Mouse (Mus musculus): ENCODE data around the gene Ccdc9b. TPM values are rescaled to one million over a fixed set of nuclear protein-coding genes. Genes with fewer than 3 reads are reported as not detected.

The Ccdc9b gene
- polyA plus RNA-seq, 1 experiment from 2014 or later: 2.4 TPM

- Histone ChIP-seq H3K9ac (no peak overlapping the region), H3K4me3 (no peak overlapping the region), H3K9me3 (replicated peaks) (no peaks in the 10 kb centered on the region), H3K36me3 (no peaks in the 10 kb centered on the region), H3K27ac (no peak overlapping the region), H3K4me2 (no peak overlapping the region), H3K4me1 (replicated peaks) (peaks cover 33% of the 10 kb centered on the region), H3K27me3 (peaks cover 16% of the 10 kb centered on the region; the same call in 1 of the 2 replicates)
- ATAC-seq (replicated peaks; ENCODE audit: insufficient number of reproducible peaks, insufficient read depth, low FRiP score, low read depth): no peak; the same call in 1 of the 2 replicates
- 32% methylated on average over 8 of the region's 8 CpGs for WGBS
These were observed 32.4 kb downstream of the Ccdc9b start for GRCm38 (mm10) chr2:118729816-118730621.

GRCm38 (mm10) chr2:118729194-118729593 is 33.3 kb downstream of the Ccdc9b start:
- Histone ChIP-seq H3K4me2 (no peak overlapping the region), H3K27ac (peak overlapping the region; percentile 21), H3K36me3 (no peaks in the 10 kb centered on the region), H3K4me1 (replicated peaks) (peaks cover 33% of the 10 kb centered on the region), H3K27me3 (peaks cover 15% of the 10 kb centered on the region; the same call in 1 of the 2 replicates), H3K4me3 (no peak overlapping the region), H3K9ac (no peak overlapping the region), H3K9me3 (replicated peaks) (no peaks in the 10 kb centered on the region)
- peak; percentile 19; the same call in 1 of the 2 replicates for ATAC-seq (replicated peaks; ENCODE audit: insufficient number of reproducible peaks, insufficient read depth, low FRiP score, low read depth)
- 27% methylated on average over 4 of the region's 4 CpGs for WGBS

- Histone ChIP-seq H3K27me3 (0 out of 2 replicates have a peak, but pooled peaks cover 8% of the 10 kb centered on the region), H3K4me1 (replicated peaks) (peaks cover 37% of the 10 kb centered on the region), H3K9me3 (replicated peaks) (no peaks in the 10 kb centered on the region), H3K4me3 (peak within 1 kb of the TSS; percentile 2; the same call in 1 of the 2 replicates), H3K9ac (peak within 1 kb of the TSS; percentile 37; the same call in 1 of the 2 replicates), H3K27ac (peak within 1 kb of the TSS; percentile 21), H3K4me2 (peak within 1 kb of the TSS; percentile 21), H3K36me3 (no peaks in the 10 kb centered on the region)
- 18% methylated on average over 7 of the region's 7 CpGs for whole genome bisulfite sequencing
- ATAC-seq (replicated peaks; ENCODE audit: insufficient number of reproducible peaks, insufficient read depth, low FRiP score, low read depth): peak; percentile 8; the same call in 1 of the 2 replicates
These were observed 34.1 kb downstream of the Ccdc9b start, which contains the start of gene Plcb2 for GRCm38 (mm10) chr2:118728337-118728736. Plcb2 (minus strand) TSS chr2:118728438.

GRCm38 (mm10) chr2:118727911-118728310 is 34.5 kb downstream of the Ccdc9b start:
- no peak for ATAC-seq (replicated peaks; ENCODE audit: insufficient number of reproducible peaks, insufficient read depth, low FRiP score, low read depth)
- H3K36me3 ChIP-seq: no peaks in the 10 kb centered on the region
- H3K27ac ChIP-seq: no peak overlapping the region; the same call in 1 of the 2 replicates
- 0 out of 2 replicates have a peak, but pooled peaks cover 8% of the 10 kb centered on the region for H3K27me3 ChIP-seq
- peak overlapping the region; percentile 2; the same call in 1 of the 2 replicates for H3K4me3 ChIP-seq
- H3K4me1 ChIP-seq (replicated peaks): peaks cover 41% of the 10 kb centered on the region
- no peaks in the 10 kb centered on the region for H3K9me3 ChIP-seq (replicated peaks)
- H3K4me2 ChIP-seq: peak overlapping the region; percentile 21
- 32% methylated on average over 9 of the region's 9 CpGs for WGBS
- 0 out of 2 replicates have a peak overlapping the region, but pooled peaks have one; percentile 37 for H3K9ac ChIP-seq

GRCm38 (mm10) chr2:118726873-118727272 is 35.6 kb downstream of the Ccdc9b start:
- Histone ChIP-seq H3K9ac (no peak overlapping the region), H3K4me3 (no peak overlapping the region), H3K27me3 (0 out of 2 replicates have a peak, but pooled peaks cover under 1% of the 10 kb centered on the region), H3K4me1 (replicated peaks) (peaks cover 44% of the 10 kb centered on the region), H3K4me2 (no peak overlapping the region), H3K36me3 (no peaks in the 10 kb centered on the region), H3K27ac (no peak overlapping the region), H3K9me3 (replicated peaks) (no peaks in the 10 kb centered on the region)
- ATAC-seq (replicated peaks; ENCODE audit: insufficient number of reproducible peaks, insufficient read depth, low FRiP score, low read depth): no peak
- WGBS: 85% methylated on average over 2 of the region's 2 CpGs

GRCm38 (mm10) chr2:118725511-118725910 is 37.0 kb downstream of the Ccdc9b start:
- no peak for ATAC-seq (replicated peaks; ENCODE audit: insufficient number of reproducible peaks, insufficient read depth, low FRiP score, low read depth)
- no peaks in the 10 kb centered on the region for H3K9me3 ChIP-seq (replicated peaks)
- H3K4me3 ChIP-seq: no peak overlapping the region
- H3K36me3 ChIP-seq: no peaks in the 10 kb centered on the region
- H3K9ac ChIP-seq: no peak overlapping the region
- no peak overlapping the region for H3K27ac ChIP-seq
- WGBS: 84% methylated on average over 4 of the region's 4 CpGs
- H3K4me2 ChIP-seq: no peak overlapping the region
- H3K27me3 ChIP-seq: 0 out of 2 replicates have a peak, but pooled peaks cover 4% of the 10 kb centered on the region
- H3K4me1 ChIP-seq (replicated peaks): peaks cover 42% of the 10 kb centered on the region

GRCm38 (mm10) chr2:118723693-118724486 is 38.6 kb downstream of the Ccdc9b start:
- Histone ChIP-seq H3K27me3 (0 out of 2 replicates have a peak, but pooled peaks cover 4% of the 10 kb centered on the region), H3K4me3 (no peak overlapping the region), H3K4me2 (no peak overlapping the region), H3K4me1 (replicated peaks) (peaks cover 26% of the 10 kb centered on the region), H3K36me3 (no peaks in the 10 kb centered on the region), H3K9ac (no peak overlapping the region), H3K27ac (no peak overlapping the region), H3K9me3 (replicated peaks) (no peaks in the 10 kb centered on the region)
- no peak for ATAC-seq (replicated peaks; ENCODE audit: insufficient number of reproducible peaks, insufficient read depth, low FRiP score, low read depth)
- 74% methylated on average over 15 of the region's 15 CpGs for whole genome bisulfite sequencing

GRCm38 (mm10) chr2:118716677-118717076 is 45.8 kb downstream of the Ccdc9b start:
- H3K4me2 ChIP-seq: peak overlapping the region; percentile 6; the same call in 1 of the 2 replicates
- no peaks in the 10 kb centered on the region for H3K9me3 ChIP-seq (replicated peaks)
- H3K27me3 ChIP-seq: peaks cover 13% of the 10 kb centered on the region
- peak overlapping the region; percentile 96 for H3K27ac ChIP-seq
- no peaks in the 10 kb centered on the region for H3K36me3 ChIP-seq
- H3K9ac ChIP-seq: 0 out of 2 replicates have a peak overlapping the region, but pooled peaks have one; percentile 20
- H3K4me1 ChIP-seq (replicated peaks): peaks cover 39% of the 10 kb centered on the region
- peak; percentile 93 for ATAC-seq (replicated peaks; ENCODE audit: insufficient number of reproducible peaks, insufficient read depth, low FRiP score, low read depth)
- 31% methylated on average over 5 of the region's 5 CpGs for WGBS
- H3K4me3 ChIP-seq: no peak overlapping the region

GRCm38 (mm10) chr2:118714230-118714629 is 48.2 kb downstream of the Ccdc9b start:
- Histone ChIP-seq H3K4me2 (no peak overlapping the region), H3K4me3 (no peak overlapping the region), H3K27ac (no peak overlapping the region), H3K9ac (no peak overlapping the region), H3K4me1 (replicated peaks) (peaks cover 62% of the 10 kb centered on the region), H3K9me3 (replicated peaks) (no peaks in the 10 kb centered on the region), H3K36me3 (no peaks in the 10 kb centered on the region), H3K27me3 (peaks cover 24% of the 10 kb centered on the region)
- WGBS: 55% methylated on average over 4 of the region's 4 CpGs
- no peak for ATAC-seq (replicated peaks; ENCODE audit: insufficient number of reproducible peaks, insufficient read depth, low FRiP score, low read depth)

- H3K4me1 ChIP-seq (replicated peaks): peaks cover 67% of the 10 kb centered on the region
- H3K4me3 ChIP-seq: no peak overlapping the region
- no peaks in the 10 kb centered on the region for H3K9me3 ChIP-seq (replicated peaks)
- 78% methylated on average over 6 of the region's 6 CpGs for WGBS
- H3K36me3 ChIP-seq: no peaks in the 10 kb centered on the region
- H3K27ac ChIP-seq: no peak overlapping the region
- peaks cover 30% of the 10 kb centered on the region for H3K27me3 ChIP-seq
- no peak for ATAC-seq (replicated peaks; ENCODE audit: insufficient number of reproducible peaks, insufficient read depth, low FRiP score, low read depth)
- no peak overlapping the region for H3K9ac ChIP-seq
- no peak overlapping the region for H3K4me2 ChIP-seq
These were observed 48.8 kb downstream of the Ccdc9b start for GRCm38 (mm10) chr2:118713631-118714030.

GRCm38 (mm10) chr2:118711038-118711494 is 51.4 kb downstream of the Ccdc9b start:
- no peaks in the 10 kb centered on the region for H3K9me3 ChIP-seq (replicated peaks)
- H3K4me3 ChIP-seq: peak overlapping the region; percentile 47
- H3K27ac ChIP-seq: no peak overlapping the region
- H3K4me2 ChIP-seq: peak overlapping the region; percentile 89
- H3K9ac ChIP-seq: peak overlapping the region; percentile 54
- peaks cover 48% of the 10 kb centered on the region for H3K27me3 ChIP-seq
- H3K36me3 ChIP-seq: no peaks in the 10 kb centered on the region
- ATAC-seq (replicated peaks; ENCODE audit: insufficient number of reproducible peaks, insufficient read depth, low FRiP score, low read depth): 0 out of 2 replicates have a peak, but pooled peaks have one; percentile 24
- H3K4me1 ChIP-seq (replicated peaks): peaks cover 64% of the 10 kb centered on the region
- under 1% methylated on average over 36 of the region's 36 CpGs for WGBS
